Mouse (Mus musculus) lung, embryonic 15.5 days (tissue): Measurements from ENCODE around the gene BC004004. TPM values are rescaled to one million over a fixed set of nuclear protein-coding genes. Genes with fewer than 3 reads are reported as not detected.
A peak's percentile ranks its signal among the peaks of the same experiment; 100 is the strongest.

ENCODE experiments used
- ATAC-seq: fragments of 200-750 bp; cut with Nextera tagmentation; 2 replicates; pipeline ENCODE4 v1.8.0; 2017; ENCODE audit warnings: moderate number of reproducible peaks, borderline replicate concordance; ENCODE audit not compliant: low FRiP score, low TSS enrichment; ENCODE audit errors: extremely low read depth
- H3K27ac ChIP-seq: fragments of 300-500 bp; sonication (generic); 2 replicates; pipeline ENCODE4 v1.5.1; 2015; ENCODE audit warnings: moderate library complexity, mild to moderate bottlenecking, inconsistent platforms
- H3K27me3 ChIP-seq: fragments of 300-500 bp; sonication (generic); 2 replicates; pipeline ENCODE4 v1.6.1; 2015; ENCODE audit warnings: inconsistent platforms
- H3K36me3 ChIP-seq: fragments of 300-500 bp; sonication (generic); 2 replicates; pipeline ENCODE4 v1.6.1; 2015; ENCODE audit warnings: inconsistent platforms
- H3K4me1 ChIP-seq: fragments of 300-500 bp; sonication (generic); 2 replicates; pipeline ENCODE4 v1.6.1; 2015; ENCODE audit warnings: inconsistent platforms
- H3K4me2 ChIP-seq: fragments of 300-500 bp; sonication (generic); 2 replicates; pipeline ENCODE4 v1.6.1; 2015; ENCODE audit warnings: inconsistent platforms, mild to moderate bottlenecking, moderate library complexity
- H3K4me3 ChIP-seq: fragments of 300-500 bp; sonication (generic); 2 replicates; pipeline ENCODE4 v1.5.1; 2015; ENCODE audit warnings: mild to moderate bottlenecking, inconsistent platforms
- H3K9ac ChIP-seq: fragments of 300-500 bp; sonication (generic); 2 replicates; pipeline ENCODE4 v1.6.1; 2015; ENCODE audit warnings: inconsistent platforms
- H3K9me3 ChIP-seq: fragments of 300-500 bp; sonication (generic); 2 replicates; pipeline ENCODE4 v1.6.1; 2016; ENCODE audit warnings: inconsistent platforms
- WGBS: fragments of 180-500 bp; shearing (Covaris S2); methylation state at CpG from one replicate; pipeline ENCODE4 v1.1.7; 2015; 5-methylcytosine and 5-hydroxymethylcytosine counted together
- polyA plus RNA-seq: library from polyadenylated mRNA; unstranded; fragments of >200 nt; fragmentation: Nextera tagmentation; extraction: Ambion mirVana; gene quantifications from 2 replicates; pipeline ENCODE4 v1.2.1, GENCODE M21; 2015

Gene BC004004
- polyA plus RNA-seq, result 79.2 and 83.2 TPM in 2 replicates

GRCm38 (mm10) chr17:29268682-29269348 lies at the start of gene BC004004:
TSS of gene BC004004 (plus strand) at chr17:29268788.
- ATAC-seq, result peak; percentile 91
- Histone ChIP-seq H3K27me3 (no peaks in the 10 kb centered on the region), H3K4me2 (peak within 1 kb of the TSS; percentile 58), H3K36me3 (no peaks in the 10 kb centered on the region), H3K27ac (peak within 1 kb of the TSS; percentile 91), H3K4me1 (peaks cover 19% of the 10 kb centered on the region), H3K9me3 (no peaks in the 10 kb centered on the region), H3K4me3 (peak within 1 kb of the TSS; percentile 64), H3K9ac (peak within 1 kb of the TSS; percentile 76)
- under 1% methylated on average over 38 of the region's 63 CpGs for WGBS

- Histone ChIP-seq H3K27me3 (no peaks in the 10 kb centered on the region), H3K9me3 (no peaks in the 10 kb centered on the region), H3K4me1 (no peaks in the 10 kb centered on the region), H3K4me2 (no peak overlapping the region), H3K27ac (no peak overlapping the region), H3K9ac (no peak overlapping the region), H3K4me3 (no peak overlapping the region), H3K36me3 (no peaks in the 10 kb centered on the region)
- ATAC-seq, result no peak
- WGBS, result 80% methylated on average over 14 of the region's 14 CpGs
These were observed 48.0 kb upstream of the BC004004 start for GRCm38 (mm10) chr17:29220631-29221030.

- Histone ChIP-seq H3K4me2 (no peak overlapping the region), H3K9me3 (no peaks in the 10 kb centered on the region), H3K4me3 (no peak overlapping the region), H3K27ac (no peak overlapping the region), H3K36me3 (no peaks in the 10 kb centered on the region), H3K4me1 (peaks cover 5% of the 10 kb centered on the region; the same call in 1 of the 2 replicates), H3K27me3 (peaks cover 12% of the 10 kb centered on the region), H3K9ac (no peak overlapping the region)
- ATAC-seq, result no peak
- 78% methylated on average over 10 of the region's 10 CpGs for WGBS
These were observed 37.5 kb upstream of the BC004004 start for GRCm38 (mm10) chr17:29231109-29231508.

- Histone ChIP-seq H3K4me2 (no peak overlapping the region; the same call in 1 of the 2 replicates), H3K9ac (no peak overlapping the region), H3K27me3 (peaks cover 50% of the 10 kb centered on the region), H3K36me3 (no peaks in the 10 kb centered on the region), H3K4me1 (peaks cover 22% of the 10 kb centered on the region), H3K4me3 (no peak overlapping the region), H3K9me3 (no peaks in the 10 kb centered on the region), H3K27ac (no peak overlapping the region)
- 29% methylated on average over 7 of the region's 7 CpGs for WGBS
- no peak for ATAC-seq
These were observed 32.5 kb upstream of the BC004004 start for GRCm38 (mm10) chr17:29236111-29236510.

- Histone ChIP-seq H3K27me3 (peaks cover 52% of the 10 kb centered on the region), H3K4me3 (peak overlapping the region; percentile 60), H3K4me1 (peaks cover 22% of the 10 kb centered on the region), H3K4me2 (peak overlapping the region; percentile 100), H3K27ac (no peak overlapping the region), H3K36me3 (no peaks in the 10 kb centered on the region), H3K9me3 (no peaks in the 10 kb centered on the region), H3K9ac (peak overlapping the region; percentile 46)
- WGBS, result 2% methylated on average over 32 of the region's 32 CpGs
- ATAC-seq, result no peak
These were observed 31.3 kb upstream of the BC004004 start for GRCm38 (mm10) chr17:29237267-29237771.

GRCm38 (mm10) chr17:29237772-29238420 lies 30.7 kb upstream of the BC004004 start, which contains the start of gene Cpne5:
TSS of gene Cpne5 (minus strand) at chr17:29238167.
- WGBS, result under 1% methylated on average over 52 of the region's 73 CpGs
- Histone ChIP-seq H3K27ac (no peak within 1 kb of the TSS), H3K4me1 (peaks cover 22% of the 10 kb centered on the region), H3K4me2 (peak within 1 kb of the TSS; percentile 100), H3K27me3 (peaks cover 52% of the 10 kb centered on the region), H3K4me3 (peak within 1 kb of the TSS; percentile 60), H3K9me3 (no peaks in the 10 kb centered on the region), H3K36me3 (no peaks in the 10 kb centered on the region), H3K9ac (peak within 1 kb of the TSS; percentile 46)
- ATAC-seq, result peak; percentile 37; the same call in 1 of the 2 replicates

GRCm38 (mm10) chr17:29238421-29238945 lies 30.1 kb upstream of the BC004004 start:
- Histone ChIP-seq H3K9me3 (no peaks in the 10 kb centered on the region), H3K27ac (no peak overlapping the region), H3K27me3 (peaks cover 52% of the 10 kb centered on the region), H3K4me3 (peak overlapping the region; percentile 60), H3K4me2 (peak overlapping the region; percentile 100), H3K9ac (peak overlapping the region; percentile 46), H3K4me1 (peaks cover 19% of the 10 kb centered on the region), H3K36me3 (no peaks in the 10 kb centered on the region)
- 3% methylated on average over 23 of the region's 23 CpGs for WGBS
- ATAC-seq, result 0 out of 2 replicates have a peak, but pooled peaks have one; percentile 15

GRCm38 (mm10) chr17:29244912-29245311 lies 23.7 kb upstream of the BC004004 start:
- H3K4me1 ChIP-seq, result peaks cover 36% of the 10 kb centered on the region
- no peak overlapping the region for H3K4me3 ChIP-seq
- H3K27ac ChIP-seq, result no peak overlapping the region
- 27% methylated on average over 10 of the region's 12 CpGs for WGBS
- no peak overlapping the region for H3K4me2 ChIP-seq
- no peaks in the 10 kb centered on the region for H3K9me3 ChIP-seq
- ATAC-seq, result no peak
- H3K36me3 ChIP-seq, result peaks cover 8% of the 10 kb centered on the region
- H3K27me3 ChIP-seq, result peaks cover 6% of the 10 kb centered on the region; the same call in 1 of the 2 replicates
- no peak overlapping the region for H3K9ac ChIP-seq

- H3K9me3 ChIP-seq, result no peaks in the 10 kb centered on the region
- H3K36me3 ChIP-seq, result peaks cover 13% of the 10 kb centered on the region
- WGBS, result 32% methylated on average over 7 of the region's 7 CpGs
- no peak overlapping the region for H3K4me2 ChIP-seq
- peaks cover 2% of the 10 kb centered on the region; the same call in 1 of the 2 replicates for H3K27me3 ChIP-seq
- H3K9ac ChIP-seq, result no peak overlapping the region
- peaks cover 44% of the 10 kb centered on the region for H3K4me1 ChIP-seq
- H3K4me3 ChIP-seq, result no peak overlapping the region
- ATAC-seq, result no peak
- H3K27ac ChIP-seq, result no peak overlapping the region
These were observed 22.9 kb upstream of the BC004004 start for GRCm38 (mm10) chr17:29245725-29246124.

- H3K27me3 ChIP-seq, result peaks cover 1% of the 10 kb centered on the region; the same call in 1 of the 2 replicates
- H3K36me3 ChIP-seq, result peaks cover 19% of the 10 kb centered on the region
- no peak overlapping the region for H3K4me2 ChIP-seq
- H3K27ac ChIP-seq, result no peak overlapping the region
- H3K4me1 ChIP-seq, result peaks cover 53% of the 10 kb centered on the region
- no peak overlapping the region for H3K9ac ChIP-seq
- H3K9me3 ChIP-seq, result no peaks in the 10 kb centered on the region
- ATAC-seq, result peak; percentile 57
- H3K4me3 ChIP-seq, result no peak overlapping the region
- 17% methylated on average over 5 of the region's 5 CpGs for WGBS
These were observed 22.0 kb upstream of the BC004004 start for GRCm38 (mm10) chr17:29246602-29247001.

- H3K27me3 ChIP-seq, result no peaks in the 10 kb centered on the region; the same call in 1 of the 2 replicates
- H3K36me3 ChIP-seq, result peaks cover 21% of the 10 kb centered on the region
- H3K27ac ChIP-seq, result peak overlapping the region; percentile 25; the same call in 1 of the 2 replicates
- 65% methylated on average over 13 of the region's 13 CpGs for WGBS
- H3K4me1 ChIP-seq, result peaks cover 66% of the 10 kb centered on the region
- H3K9ac ChIP-seq, result no peak overlapping the region
- H3K4me2 ChIP-seq, result no peak overlapping the region
- ATAC-seq, result no peak
- H3K4me3 ChIP-seq, result no peak overlapping the region
- H3K9me3 ChIP-seq, result no peaks in the 10 kb centered on the region
These were observed 20.7 kb upstream of the BC004004 start for GRCm38 (mm10) chr17:29247881-29248280.
